33 mouse cellular contexts compared by ENCODE assay signal in genomic region chr4:63850082-63850481, GRCm38 (mm10). TPM values are rescaled to one million over a fixed set of nuclear protein-coding genes. Genes with fewer than 3 reads are reported as not detected.
"Had no signal": no experiment of that assay in that cellular context is flagged by ENCODE, and none has a peak within 500 bp of the region (broad histone marks: within the 10 kb centered on the region; RNA-seq: fewer than 3 reads in every experiment).

No protein-coding gene starts in this region.

- DNase-seq: left cerebral cortex, postnatal 4 days; liver; liver, embryonic 13.5 days; liver, postnatal 0 days; lung, adult 18-20 months; lung, adult 2 months; lung, embryonic 14.5 days; lung, postnatal 10 days; lung, postnatal 14 days; lung, postnatal 36 days; lung, postnatal 4 days; midbrain, embryonic 14.5 days had no signal

RNA-seq across cellular contexts. Expression of gene Tnfsf8, which starts 11.1 kb away (rescaled TPM):
- total RNA-seq: left cerebral cortex, postnatal 10 days; left cerebral cortex, postnatal 14 days; left cerebral cortex, postnatal 25 days; left cerebral cortex, postnatal 36 days; left cerebral cortex, postnatal 4 days; midbrain, postnatal 0 days had no signal
- polyA plus RNA-seq: limb, embryonic 10.5 days; limb, embryonic 11.5 days; limb, embryonic 13.5 days; limb, embryonic 15.5 days; liver, embryonic 11.5 days; liver, embryonic 13.5 days; liver, embryonic 15.5 days; liver, embryonic 16.5 days; lung, postnatal 0 days; midbrain, embryonic 10.5 days; midbrain, embryonic 11.5 days; midbrain, embryonic 12.5 days; midbrain, embryonic 13.5 days; midbrain, embryonic 15.5 days; midbrain, embryonic 16.5 days; midbrain, postnatal 0 days; neural tube, embryonic 11.5 days; neural tube, embryonic 12.5 days had no signal
